Mouse (Mus musculus) megakaryocyte-erythroid progenitor cell, adult 5 weeks (primary cell): ENCODE data around the gene Abca13. TPM values are rescaled to one million over a fixed set of nuclear protein-coding genes. Genes with fewer than 3 reads are reported as not detected.

Experiments used
- polyA plus RNA-seq: library from polyadenylated mRNA; stranded (reverse); fragments of >175 nt; gene quantifications from 2 replicates; pipeline ENCODE4 v1.2.3, GENCODE M21; 2012

Abca13 gene
- 0.26 and 0.48 TPM in 2 replicates for polyA plus RNA-seq

GRCm38 (mm10) chr11:9191555-9192131 lies at the start of gene Abca13:
Gene Abca13, plus strand, starts transcription at chr11:9191942.

Other genes starting within 250 kb of the Abca13 start
- gene Pkd1l1, start 218.7 kb upstream of the Abca13 start, polyA plus RNA-seq = not detected in 2 replicates
- 5.4 and 5.9 TPM in 2 replicates for gene Hus1, start 180.8 kb upstream of the Abca13 start, polyA plus RNA-seq
- gene Gm11992, start 143.3 kb upstream of the Abca13 start, polyA plus RNA-seq = 0.13 and 0.34 TPM in 2 replicates
- gene Sun3, start 143.0 kb upstream of the Abca13 start, polyA plus RNA-seq = not detected in 2 replicates
- 0.31 and 0.39 TPM in 2 replicates for gene Upp1, start 73.8 kb upstream of the Abca13 start, polyA plus RNA-seq